Comparison of ENCODE assay signal across 11 mouse cellular contexts in genomic region chrX:101522027-101522426, GRCm38 (mm10). TPM values are rescaled to one million over a fixed set of nuclear protein-coding genes. Genes with fewer than 3 reads are reported as not detected.
A peak's percentile ranks its signal among the peaks of the same experiment; 100 is the strongest.
DNase-seq lines count a peak whose midpoint lies in the region; ATAC-seq and TF ChIP-seq lines count a peak whose summit lies in the region.
"Had no signal": no experiment of that assay in that cellular context is flagged by ENCODE, and none has a peak within 500 bp of the region (broad histone marks: within the 10 kb centered on the region; RNA-seq: fewer than 3 reads in every experiment).

No protein-coding gene starts in this region.

- WGBS in lung, postnatal 0 days: 86% methylated on average over 15 of the region's 15 CpGs
- WGBS in hindbrain, embryonic 10.5 days: 84% methylated on average over 15 of the region's 15 CpGs

- H3K27me3 ChIP-seq in lung, postnatal 0 days (replicated peaks; ENCODE audit: insufficient read depth, low read length): no peaks in the 10 kb centered on the region
- H3K27me3 ChIP-seq in hindbrain, embryonic 10.5 days (ENCODE audit: insufficient read depth, poor library complexity, severe bottlenecking): no peaks in the 10 kb centered on the region
- H3K27me3 ChIP-seq: hindbrain, embryonic 12.5 days had no signal

- no peak for ATAC-seq in lung, postnatal 0 days

- H3K4me3 ChIP-seq in lung, postnatal 0 days (ENCODE audit: low read depth, low read length): no peak overlapping the region
- no peak overlapping the region for H3K4me3 ChIP-seq in hindbrain, embryonic 10.5 days
- H3K4me3 ChIP-seq: embryonic facial prominence, embryonic 13.5 days; hindbrain, embryonic 12.5 days had no signal

- no peaks in the 10 kb centered on the region for H3K4me1 ChIP-seq in lung, postnatal 0 days (ENCODE audit: insufficient read depth, low read depth, low read length)
- no peaks in the 10 kb centered on the region for H3K4me1 ChIP-seq in hindbrain, embryonic 10.5 days (replicated peaks)
- H3K4me1 ChIP-seq: embryonic facial prominence, embryonic 13.5 days; hindbrain, embryonic 12.5 days had no signal

- no peak overlapping the region for H3K4me2 ChIP-seq in lung, postnatal 0 days (replicated peaks; ENCODE audit: low read depth, low read length)
- H3K4me2 ChIP-seq: embryonic facial prominence, embryonic 13.5 days; hindbrain, embryonic 12.5 days had no signal

- no peak for TF ChIP-seq CTCF in lung, postnatal 0 days (IDR thresholded peaks at IDR 0.05)

- H3K9ac ChIP-seq in lung, postnatal 0 days (replicated peaks; ENCODE audit: low read depth): no peak overlapping the region
- H3K9ac ChIP-seq: embryonic facial prominence, embryonic 13.5 days; hindbrain, embryonic 12.5 days had no signal

- H3K27ac ChIP-seq in lung, postnatal 0 days (ENCODE audit: low read length): no peak overlapping the region
- H3K27ac ChIP-seq in hindbrain, embryonic 10.5 days: no peak overlapping the region
- H3K27ac ChIP-seq: embryonic facial prominence, embryonic 13.5 days; hindbrain, embryonic 12.5 days had no signal

- H3K36me3 ChIP-seq in lung, postnatal 0 days (ENCODE audit: insufficient read depth, low read length): no peaks in the 10 kb centered on the region
- H3K36me3 ChIP-seq in hindbrain, embryonic 10.5 days: no peaks in the 10 kb centered on the region
- H3K36me3 ChIP-seq: embryonic facial prominence, embryonic 13.5 days; hindbrain, embryonic 12.5 days had no signal

- TF ChIP-seq EP300 in lung, postnatal 0 days (IDR thresholded peaks at IDR 0.05): no peak

- DNase-seq in lung, postnatal 25 days (ENCODE audit: low spot score): peak; percentile 16
- no peak for DNase-seq in lung, postnatal 0 days (ENCODE audit: low spot score)
- peak; percentile 9 to 38 for DNase-seq in heart, adult 18-20 months
- DNase-seq in heart, postnatal 4 days: peak; percentile 38
- no peak for DNase-seq in urinary bladder, adult 18-20 months (ENCODE audit: low spot score in 2 of 2)
- no peak for DNase-seq in hindbrain, embryonic 10.5 days (ENCODE audit: low spot score)
- DNase-seq in embryo, embryonic 9.5 days (ENCODE audit: extremely low spot score): no peak
- DNase-seq: adrenal gland, postnatal 25 days; cerebellum, adult 8-10 months had no signal

- no peaks in the 10 kb centered on the region for H3K9me3 ChIP-seq in lung, postnatal 0 days (ENCODE audit: low read length)
- no peaks in the 10 kb centered on the region for H3K9me3 ChIP-seq in hindbrain, embryonic 10.5 days
- H3K9me3 ChIP-seq: embryonic facial prominence, embryonic 13.5 days; hindbrain, embryonic 12.5 days had no signal

RNA-seq across cellular contexts. Expression of gene Taf1, which starts 10.5 kb away (rescaled TPM):
- polyA plus RNA-seq in lung, postnatal 0 days (2015; fragmentation: Nextera tagmentation; extraction: Ambion mirVana): 4.0 and 5.6 TPM in 2 replicates
- total RNA-seq in heart, adult 18-20 months (2021): 10 to 100 TPM; 14.6 to 17.6 TPM
- 10 to 100 TPM; 23.0 to 25.2 TPM for total RNA-seq in heart, postnatal 4 days (2021)
- 16.2 and 19.8 TPM in 2 replicates for polyA plus RNA-seq in hindbrain, embryonic 10.5 days (2016; fragmentation: Nextera tagmentation; extraction: Ambion mirVana)

Comparison
In these comparisons a context has a peak if more than half of its experiments do, and no peak if none do; other contexts are left out.
1. DNase-seq: peak in lung, postnatal 25 days (single experiment), heart, adult 18-20 months (2 of 2) and heart, postnatal 4 days (single experiment); none in lung, postnatal 0 days (single experiment), urinary bladder, adult 18-20 months (0 of 2), hindbrain, embryonic 10.5 days (single experiment) and embryo, embryonic 9.5 days (single experiment).